Mouse (Mus musculus): ENCODE results near the gene Olfr441. TPM values are rescaled to one million over a fixed set of nuclear protein-coding genes. Genes with fewer than 3 reads are reported as not detected.

Gene Olfr441
- not detected in 2 replicates for polyA plus RNA-seq (2021; fragmentation: Nextera tagmentation)
- long read RNA-seq, experiment 1: 0 reads
- long read RNA-seq, experiment 2: 0 reads

DNA sequence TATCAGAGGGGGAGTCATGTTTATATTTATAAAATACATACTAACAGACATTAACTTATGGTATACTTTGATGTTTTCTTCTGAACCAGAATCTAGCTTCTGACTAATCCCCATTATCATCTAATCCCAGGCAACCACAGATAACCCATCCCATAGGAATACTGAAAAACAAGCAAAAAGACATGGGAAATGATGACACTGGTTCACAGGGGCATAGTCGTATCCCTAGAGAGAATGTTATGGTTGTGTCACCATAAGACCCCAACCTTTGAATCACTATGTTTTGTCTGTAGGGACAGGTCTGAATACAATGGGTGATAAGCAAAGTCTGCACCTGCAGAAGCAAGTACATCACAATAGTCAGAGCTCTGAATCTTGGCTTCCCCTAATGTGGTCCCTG is at the start of gene Olfr441:
TSS of gene Olfr441 (plus strand) at position 301 of the 400 bp plus-strand sequence.

DNA sequence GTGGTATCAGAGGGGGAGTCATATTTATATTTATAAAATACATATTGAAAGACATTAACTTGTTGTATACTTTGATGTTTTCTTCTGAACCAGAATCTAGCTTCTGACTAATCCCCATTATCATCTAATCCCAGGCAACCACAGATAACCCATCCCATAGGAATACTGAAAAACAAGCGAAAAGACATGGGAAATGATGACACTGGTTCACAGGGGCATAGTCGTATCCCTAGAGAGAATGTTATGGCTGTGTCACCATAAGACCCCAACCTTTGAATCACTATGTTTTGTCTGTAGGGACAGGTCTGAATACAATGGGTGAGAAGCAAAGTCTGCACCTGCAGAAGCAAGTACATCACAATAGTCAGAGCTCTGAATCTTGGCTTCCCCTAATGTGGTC is 40.1 kb downstream of the Olfr441 start, which contains the start of gene Olfr237-ps1:
TSS of gene Olfr237-ps1 (plus strand) at position 301 of the 400 bp plus-strand sequence.

DNA sequence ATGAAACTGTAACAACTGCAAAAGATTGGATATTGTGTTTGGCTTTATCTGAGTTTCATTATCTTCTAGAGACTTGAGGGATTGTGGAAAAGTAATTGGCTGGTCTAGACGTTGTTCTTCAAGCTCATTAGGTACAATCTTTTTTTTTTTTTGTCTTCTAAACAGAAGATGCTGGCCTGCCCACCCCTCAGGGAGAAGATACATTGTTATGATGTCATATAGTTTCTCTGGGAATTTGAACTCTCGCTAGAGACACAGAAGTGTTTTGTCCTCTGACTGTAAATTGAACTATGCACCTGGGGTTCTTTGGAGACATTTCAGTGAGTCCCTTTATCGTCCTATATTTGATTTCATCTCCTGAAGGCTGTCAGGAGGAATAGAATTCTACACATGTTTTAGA is 56.8 kb downstream of the Olfr441 start, which contains the start of gene Olfr437:
TSS of gene Olfr437 (plus strand) at position 301 of the 400 bp plus-strand sequence.

Other genes with a start within 250 kb of the Olfr441 start
- gene Olfr448, start 215.9 kb upstream of the Olfr441 start, polyA plus RNA-seq (2021; fragmentation: Nextera tagmentation): not detected in 2 replicates
- not detected in 2 replicates for gene Olfr447, start 197.5 kb upstream of the Olfr441 start, polyA plus RNA-seq (2021; fragmentation: Nextera tagmentation)
- gene Olfr446, start 185.0 kb upstream of the Olfr441 start, polyA plus RNA-seq (2021; fragmentation: Nextera tagmentation): not detected in 2 replicates
- not detected in 2 replicates for gene Olfr444, start 157.3 kb upstream of the Olfr441 start, polyA plus RNA-seq (2021; fragmentation: Nextera tagmentation)
- gene Olfr237-ps1, start 40.2 kb downstream of the Olfr441 start, polyA plus RNA-seq (2021; fragmentation: Nextera tagmentation): not detected in 2 replicates
- gene Olfr437, start 56.9 kb downstream of the Olfr441 start, polyA plus RNA-seq (2021; fragmentation: Nextera tagmentation): not detected in 2 replicates
- not detected in 2 replicates for gene Olfr13, start 65.8 kb downstream of the Olfr441 start, polyA plus RNA-seq (2021; fragmentation: Nextera tagmentation)
- gene Olfr435, start 90.8 kb downstream of the Olfr441 start, polyA plus RNA-seq (2021; fragmentation: Nextera tagmentation): not detected in 2 replicates
- not detected in 2 replicates for gene Olfr434, start 106.7 kb downstream of the Olfr441 start, polyA plus RNA-seq (2021; fragmentation: Nextera tagmentation)
- not detected in 2 replicates for gene Olfr47, start 125.2 kb downstream of the Olfr441 start, polyA plus RNA-seq (2021; fragmentation: Nextera tagmentation)
- 0.30 and 0.39 TPM in 2 replicates for gene Arhgef5, start 159.2 kb downstream of the Olfr441 start, polyA plus RNA-seq (2021; fragmentation: Nextera tagmentation)
- gene Nobox, start 203.2 kb downstream of the Olfr441 start, polyA plus RNA-seq (2021; fragmentation: Nextera tagmentation): not detected in 2 replicates

Measured in left cerebral cortex, adult 6 months (tissue).